Mouse (Mus musculus) G1E (cell line): ENCODE measurements around the gene Phc2. TPM values are rescaled to one million over a fixed set of nuclear protein-coding genes. Genes with fewer than 3 reads are reported as not detected.
A peak's percentile ranks its signal among the peaks of the same experiment; 100 is the strongest.

ENCODE experiments used
- ATAC-seq: 2 replicates; pipeline ENCODE4 v1.8.0; 2016; ENCODE audit warnings: mild to moderate bottlenecking; ENCODE audit not compliant: insufficient number of reproducible peaks, poor library complexity, low FRiP score, severe bottlenecking; ENCODE audit errors: extremely low read depth
- DNase-seq: peaks from one replicate; pipeline ENCODE4 v3.0.0; 2012; ENCODE audit warnings: low spot score
- H3K27me3 ChIP-seq: 2 replicates; pipeline ENCODE4 v1.6.1; 2012; ENCODE audit warnings: mild to moderate bottlenecking, low read length, inconsistent platforms; ENCODE audit not compliant: insufficient read depth
- H3K36me3 ChIP-seq: replicated peaks from 2 replicates; pipeline ENCODE3; 2012; ENCODE audit warnings: mild to moderate bottlenecking, inconsistent platforms
- H3K4me1 ChIP-seq: 2 replicates; pipeline ENCODE4 v1.6.1; 2012; ENCODE audit warnings: low read depth, low read length, inconsistent platforms, mixed read lengths; ENCODE audit not compliant: insufficient read depth
- H3K4me3 ChIP-seq: 2 replicates; pipeline ENCODE4 v1.5.1; 2012; ENCODE audit warnings: low read depth, mild to moderate bottlenecking, inconsistent platforms, low read length, moderate library complexity, mixed read lengths
- H3K9me3 ChIP-seq: replicated peaks from 2 replicates; pipeline ENCODE4 v1.6.1; 2012; ENCODE audit warnings: inconsistent platforms
- CTCF ChIP-seq: IDR thresholded peaks from 2 replicates; pipeline ENCODE4 v1.5.1; 2012; ENCODE audit warnings: low read depth, low read length, inconsistent platforms, mixed read lengths
- GATA1 ChIP-seq: IDR thresholded peaks from 2 replicates; pipeline ENCODE4 v1.6.1; 2012; ENCODE audit warnings: borderline replicate concordance, low read length, inconsistent platforms, mixed read lengths
- GATA2 ChIP-seq: IDR thresholded peaks from 2 replicates; pipeline ENCODE4 v1.6.1; 2012; ENCODE audit warnings: low read depth, low read length, inconsistent platforms, borderline replicate concordance
- POLR2AphosphoS5 ChIP-seq: IDR thresholded peaks from 2 replicates; pipeline ENCODE4 v1.6.1; 2012; ENCODE audit warnings: low read depth, low read length, inconsistent platforms; ENCODE audit not compliant: insufficient replicate concordance
- TAL1 ChIP-seq: conservative IDR thresholded peaks from 2 replicates; pipeline ENCODE4 v1.6.1; 2012; ENCODE audit warnings: low read depth, low read length, inconsistent platforms, mixed read lengths
- polyA plus RNA-seq: library from polyadenylated mRNA; stranded (reverse); fragments of >175 nt; gene quantifications from 2 replicates; pipeline ENCODE4 v1.2.3, GENCODE M21; 2012
- total RNA-seq, 2 experiments: library from RNA; stranded (forward) in 1 of 2; stranded (reverse) in 1 of 2; fragments of 200-1000 nt in 1 of 2; fragments of >200 nt in 1 of 2; fragmentation: Nextera tagmentation in 1 of 2; gene quantifications; 2 replicates each; pipeline ENCODE4 v1.2.3; 2014 to 2017

The Phc2 gene
- total and polyA plus RNA-seq, 3 experiments, result 16.2 to 121 (median 58.8) TPM

DNA sequence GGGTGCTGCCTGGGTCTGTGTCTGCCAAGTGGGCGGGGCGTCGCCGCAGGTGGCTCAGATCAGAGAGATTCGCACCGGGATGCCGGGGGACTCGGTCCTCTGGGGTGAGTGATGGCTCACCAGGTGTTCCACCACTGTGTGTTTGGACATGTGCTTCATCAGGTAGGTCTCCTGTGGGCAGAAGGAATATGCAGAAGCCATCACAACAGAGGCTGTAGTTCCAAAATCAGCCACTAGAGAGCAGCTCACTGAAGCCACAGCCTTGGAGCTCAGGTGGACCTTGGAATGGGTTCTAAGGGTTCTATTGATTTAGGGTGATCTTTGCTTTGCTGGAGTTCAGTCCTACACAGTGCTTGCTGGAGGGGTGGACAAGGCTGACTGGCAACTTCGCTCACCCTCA, 120.0 kb downstream of the Phc2 start:
- DNase-seq (no peak), ATAC-seq (no peak)
- Histone ChIP-seq H3K4me1 (peaks cover 2% of the 10 kb centered on the region; the same call in 1 of the 2 replicates), H3K36me3 (peaks cover 63% of the 10 kb centered on the region), H3K27me3 (no peaks in the 10 kb centered on the region), H3K4me3 (no peak overlapping the region), H3K9me3 (no peaks in the 10 kb centered on the region)
- TF ChIP-seq CTCF (peak; percentile 59), POLR2AphosphoS5 (no peak), GATA2 (no peak)

GRCm38 (mm10) chr4:128776568-128777289, 122.2 kb downstream of the Phc2 start:
- no peak; the same call in 1 of the 2 replicates for ATAC-seq
- Histone ChIP-seq H3K36me3 (peaks cover 81% of the 10 kb centered on the region), H3K4me3 (no peak overlapping the region; the same call in 1 of the 2 replicates), H3K9me3 (no peaks in the 10 kb centered on the region), H3K27me3 (0 out of 2 replicates have a peak, but pooled peaks cover 3% of the 10 kb centered on the region), H3K4me1 (peaks cover 2% of the 10 kb centered on the region; the same call in 1 of the 2 replicates)
- TF ChIP-seq GATA2 (no peak), TAL1 (no peak), CTCF (peak; percentile 94), POLR2AphosphoS5 (no peak), GATA1 (no peak)
- peak; percentile 76 for DNase-seq

DNA sequence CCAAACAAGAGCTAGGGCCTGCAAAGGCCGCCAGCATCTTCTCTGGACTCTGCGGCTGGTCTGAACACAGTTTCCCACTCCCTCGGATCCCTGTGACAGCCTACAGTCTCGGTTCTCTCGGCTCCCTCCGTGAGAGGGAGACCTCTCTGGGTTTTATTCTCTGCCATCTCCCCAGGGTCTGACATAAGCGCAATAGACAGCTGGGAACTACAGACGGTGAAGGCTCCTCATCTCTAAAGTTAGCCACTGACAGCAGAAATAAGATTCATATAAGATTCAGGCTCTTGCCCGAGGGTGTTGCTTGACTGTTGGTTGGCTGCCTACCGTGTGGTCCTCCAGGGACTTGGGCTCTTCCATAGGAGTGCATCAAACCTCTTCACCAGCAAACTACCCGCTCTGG, 123.1 kb downstream of the Phc2 start:
- TF ChIP-seq TAL1, result no peak
- no peak for TF ChIP-seq POLR2AphosphoS5
- TF ChIP-seq GATA2, result no peak
- no peak for TF ChIP-seq CTCF
- TF ChIP-seq GATA1, result no peak
- no peak overlapping the region for H3K4me3 ChIP-seq
- H3K4me1 ChIP-seq, result peaks cover 2% of the 10 kb centered on the region; the same call in 1 of the 2 replicates
- peaks cover 87% of the 10 kb centered on the region for H3K36me3 ChIP-seq
- DNase-seq, result no peak
- H3K27me3 ChIP-seq, result 0 out of 2 replicates have a peak, but pooled peaks cover 3% of the 10 kb centered on the region
- ATAC-seq, result no peak
- H3K9me3 ChIP-seq, result no peaks in the 10 kb centered on the region

- Histone ChIP-seq H3K9me3 (no peaks in the 10 kb centered on the region), H3K4me1 (peaks cover under 1% of the 10 kb centered on the region; the same call in 1 of the 2 replicates), H3K36me3 (peaks cover 85% of the 10 kb centered on the region), H3K27me3 (0 out of 2 replicates have a peak, but pooled peaks cover 3% of the 10 kb centered on the region), H3K4me3 (no peak overlapping the region)
- no peak for DNase-seq
- no peak for ATAC-seq
- TF ChIP-seq TAL1 (no peak), GATA1 (no peak), POLR2AphosphoS5 (no peak), CTCF (no peak), GATA2 (no peak)
These were observed 127.5 kb downstream of the Phc2 start for GRCm38 (mm10) chr4:128782037-128782436.

- peaks cover 85% of the 10 kb centered on the region for H3K36me3 ChIP-seq
- ATAC-seq (no peak), DNase-seq (no peak)
- H3K27me3 ChIP-seq, result 0 out of 2 replicates have a peak, but pooled peaks cover 3% of the 10 kb centered on the region
- TF ChIP-seq CTCF (no peak), TAL1 (no peak), GATA1 (no peak), GATA2 (no peak), POLR2AphosphoS5 (no peak)
- H3K9me3 ChIP-seq, result no peaks in the 10 kb centered on the region
- no peak overlapping the region for H3K4me3 ChIP-seq
- H3K4me1 ChIP-seq, result no peaks in the 10 kb centered on the region
These were observed 128.1 kb downstream of the Phc2 start for GRCm38 (mm10) chr4:128782645-128783044.

DNA sequence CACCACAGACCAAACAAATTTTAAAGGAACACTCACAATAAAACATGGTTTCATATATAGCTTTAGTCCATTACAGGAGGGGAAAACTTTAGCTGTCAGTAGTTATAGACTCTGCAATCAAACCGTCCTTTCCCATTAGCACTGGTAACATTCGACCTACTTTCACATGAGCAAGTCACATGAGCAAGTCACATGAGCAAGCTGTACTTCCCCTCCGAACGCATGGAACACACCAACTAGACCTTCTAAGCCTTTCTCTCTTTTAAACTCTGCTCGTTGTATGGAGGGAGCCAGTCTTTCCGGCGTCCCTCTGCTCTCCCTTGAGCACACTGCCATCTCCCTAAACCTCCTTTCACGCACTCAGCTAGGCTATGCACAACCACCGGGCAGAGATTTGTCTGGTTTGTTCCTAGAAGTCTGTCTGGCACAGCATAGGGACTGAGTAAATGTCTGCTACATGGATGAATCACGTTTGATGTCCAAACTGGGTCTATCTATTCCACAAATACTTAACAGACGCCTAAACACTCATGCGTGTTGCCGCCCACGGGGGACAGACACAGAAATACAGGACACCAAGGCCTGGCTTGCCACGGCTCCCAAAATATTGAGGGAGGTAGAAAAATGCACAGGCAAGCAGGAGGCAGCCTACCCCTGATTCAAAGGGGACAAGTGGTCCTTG, 130.6 kb downstream of the Phc2 start:
- DNase-seq (no peak), ATAC-seq (no peak)
- Histone ChIP-seq H3K9me3 (no peaks in the 10 kb centered on the region), H3K36me3 (peaks cover 81% of the 10 kb centered on the region), H3K27me3 (no peaks in the 10 kb centered on the region), H3K4me3 (no peak overlapping the region), H3K4me1 (no peaks in the 10 kb centered on the region)
- TF ChIP-seq CTCF (no peak), TAL1 (no peak)
